ENCODE assay signal across 30 mouse cellular contexts in the genomic region with DNA sequence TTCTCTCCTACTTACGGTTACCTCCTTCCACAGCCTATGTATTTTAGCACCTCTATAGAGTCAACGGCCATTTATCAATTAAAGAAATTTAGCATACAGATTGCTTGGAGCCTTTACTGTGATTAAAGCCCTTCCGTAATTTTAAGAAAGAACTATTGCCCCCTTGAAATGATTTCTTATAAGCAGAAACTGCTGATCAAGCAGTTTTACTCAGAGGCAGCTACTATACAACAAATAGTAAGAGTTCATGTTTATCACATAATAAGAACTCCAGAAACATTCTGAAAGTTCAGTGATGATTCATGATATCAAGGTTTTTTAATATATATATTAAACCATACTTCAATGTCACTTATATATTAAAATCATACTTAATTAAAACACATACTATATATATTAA.
"Had no signal": no experiment of that assay in that cellular context is flagged by ENCODE, and none has a peak within 500 bp of the region (broad histone marks: within the 10 kb centered on the region; RNA-seq: fewer than 3 reads in every experiment).

No protein-coding gene starts in this region.

- H3K4me1 ChIP-seq: limb, embryonic 10.5 days; limb, embryonic 12.5 days; limb, embryonic 13.5 days; limb, embryonic 15.5 days; liver, embryonic 12.5 days; liver, embryonic 13.5 days; liver, embryonic 15.5 days; lung, embryonic 15.5 days; megakaryocyte, embryonic 14.5 days; midbrain, embryonic 10.5 days; midbrain, embryonic 12.5 days; midbrain, embryonic 13.5 days; midbrain, embryonic 15.5 days had no signal

- H3K36me3 ChIP-seq: limb, embryonic 10.5 days; limb, embryonic 12.5 days; limb, embryonic 13.5 days; limb, embryonic 15.5 days; liver, embryonic 12.5 days; liver, embryonic 13.5 days; liver, embryonic 15.5 days; lung, embryonic 15.5 days; midbrain, embryonic 10.5 days; midbrain, embryonic 12.5 days; midbrain, embryonic 13.5 days; midbrain, embryonic 15.5 days had no signal

- H3K9ac ChIP-seq: limb, embryonic 12.5 days; limb, embryonic 13.5 days; limb, embryonic 15.5 days; liver, embryonic 12.5 days; liver, embryonic 13.5 days; liver, embryonic 14.5 days; liver, embryonic 15.5 days; liver, postnatal 0 days; lung, embryonic 14.5 days; lung, embryonic 15.5 days; midbrain, embryonic 12.5 days; midbrain, embryonic 13.5 days; midbrain, embryonic 15.5 days had no signal

- H3K9me3 ChIP-seq: limb, embryonic 10.5 days; limb, embryonic 12.5 days; limb, embryonic 13.5 days; limb, embryonic 15.5 days; liver, embryonic 12.5 days; liver, embryonic 13.5 days; liver, embryonic 15.5 days; lung, embryonic 15.5 days; megakaryocyte, embryonic 14.5 days; midbrain, embryonic 10.5 days; midbrain, embryonic 12.5 days; midbrain, embryonic 13.5 days; midbrain, embryonic 15.5 days had no signal

- H3K4me3 ChIP-seq: left cerebral cortex, adult 2 months; limb, embryonic 10.5 days; limb, embryonic 12.5 days; limb, embryonic 13.5 days; limb, embryonic 15.5 days; liver, embryonic 12.5 days; liver, embryonic 13.5 days; liver, embryonic 15.5 days; lung, embryonic 15.5 days; megakaryocyte, embryonic 14.5 days; midbrain, embryonic 10.5 days; midbrain, embryonic 12.5 days; midbrain, embryonic 13.5 days; midbrain, embryonic 15.5 days; myocyte had no signal

- H3K27ac ChIP-seq: left cerebral cortex, adult 2 months; limb, embryonic 10.5 days; limb, embryonic 12.5 days; limb, embryonic 13.5 days; limb, embryonic 15.5 days; liver, embryonic 12.5 days; liver, embryonic 13.5 days; liver, embryonic 14.5 days; liver, embryonic 15.5 days; lung, embryonic 15.5 days; macrophage; midbrain, embryonic 10.5 days; midbrain, embryonic 12.5 days; midbrain, embryonic 13.5 days; midbrain, embryonic 15.5 days had no signal

- H3K27me3 ChIP-seq: limb, embryonic 12.5 days; limb, embryonic 13.5 days; limb, embryonic 15.5 days; liver, embryonic 12.5 days; liver, embryonic 13.5 days; liver, embryonic 15.5 days; lung, embryonic 15.5 days; megakaryocyte, embryonic 14.5 days; midbrain, embryonic 12.5 days; midbrain, embryonic 13.5 days; midbrain, embryonic 15.5 days had no signal

- H3K4me2 ChIP-seq: limb, embryonic 12.5 days; limb, embryonic 13.5 days; limb, embryonic 15.5 days; liver, embryonic 11.5 days; liver, embryonic 12.5 days; liver, embryonic 13.5 days; liver, embryonic 15.5 days; lung, embryonic 14.5 days; lung, embryonic 15.5 days; midbrain, embryonic 11.5 days; midbrain, embryonic 12.5 days; midbrain, embryonic 13.5 days; midbrain, embryonic 15.5 days had no signal

- DNase-seq: left cerebral cortex, postnatal 4 days; liver; liver, embryonic 13.5 days; liver, postnatal 0 days; lung, adult 18-20 months; lung, adult 2 months; lung, embryonic 14.5 days; lung, postnatal 10 days; lung, postnatal 14 days; lung, postnatal 36 days; lung, postnatal 4 days; midbrain, embryonic 14.5 days had no signal
